Mouse (Mus musculus): ENCODE measurements around the gene Galnt10. TPM values are rescaled to one million over a fixed set of nuclear protein-coding genes. Genes with fewer than 3 reads are reported as not detected.

Gene Galnt10
- polyA plus RNA-seq, 1 experiment from 2014 or later: 13.0 TPM

DNA sequence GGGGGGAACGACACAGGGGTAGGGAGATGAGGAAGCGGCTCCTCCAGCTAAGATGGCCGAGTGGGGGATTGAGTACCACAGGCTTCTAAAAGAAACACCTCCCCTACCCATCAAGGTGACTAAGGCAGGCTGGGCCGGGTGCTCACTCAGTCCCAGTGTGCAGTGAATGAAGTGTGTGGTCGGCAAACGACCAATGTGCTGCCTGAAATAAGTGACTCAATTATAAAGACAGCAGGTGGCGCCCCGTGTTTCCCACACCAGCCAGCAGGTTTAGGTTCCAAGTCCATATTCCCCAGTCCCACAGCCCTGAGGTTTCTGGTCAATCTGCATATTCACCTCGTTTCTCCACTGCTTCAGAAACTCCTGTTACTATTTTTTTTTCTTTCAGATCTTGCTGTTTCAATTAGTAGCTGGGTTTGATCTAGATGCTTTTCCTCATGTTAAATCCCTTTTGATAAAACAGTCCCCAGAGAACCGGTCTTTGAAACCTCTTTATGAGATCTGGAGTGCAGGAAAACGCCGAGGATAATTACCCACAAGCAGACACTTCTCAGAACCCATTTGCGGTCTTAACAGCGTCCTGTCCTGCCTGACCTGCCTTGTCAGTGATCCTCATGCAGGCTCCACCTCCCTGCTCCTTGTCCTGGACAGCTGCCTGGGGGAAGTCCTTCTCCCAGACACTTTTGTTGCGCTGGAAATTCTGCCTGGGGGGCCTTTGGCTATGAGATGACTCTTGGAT lies 27.5 kb upstream of the Galnt10 start:
- Histone ChIP-seq H3K9ac (no peak overlapping the region), H3K4me3 (no peak overlapping the region), H3K27me3 (peaks cover 4% of the 10 kb centered on the region; the same call in 1 of the 2 replicates), H3K9me3 (no peaks in the 10 kb centered on the region), H3K4me1 (replicated peaks) (peaks cover 22% of the 10 kb centered on the region), H3K27ac (replicated peaks) (no peak overlapping the region), H3K4me2 (no peak overlapping the region), H3K36me3 (no peaks in the 10 kb centered on the region)
- ATAC-seq (ENCODE audit: low read depth): no peak
- WGBS: 32% methylated on average over 15 of the region's 15 CpGs

DNA sequence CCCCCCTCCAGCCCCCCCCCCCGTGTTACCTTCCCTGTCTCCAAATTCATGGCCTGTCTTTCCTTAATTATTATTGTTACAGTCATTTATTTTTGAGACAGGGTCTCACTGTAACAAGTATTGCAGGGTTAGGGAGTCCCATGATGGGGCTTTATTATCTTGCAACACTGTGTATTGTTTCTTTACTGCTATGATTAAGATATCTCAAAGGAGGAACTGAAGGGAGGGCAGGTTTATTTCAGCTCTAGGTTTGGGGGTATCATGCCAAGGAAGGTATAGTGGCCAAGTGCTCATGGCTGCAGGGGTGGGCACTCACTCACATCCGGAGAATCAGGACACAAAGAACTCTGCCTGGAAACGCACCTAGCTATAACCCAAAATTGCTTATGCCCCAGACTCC lies 23.8 kb upstream of the Galnt10 start:
- 71% methylated on average over 3 of the region's 3 CpGs for WGBS
- peaks cover 14% of the 10 kb centered on the region for H3K27me3 ChIP-seq
- H3K4me2 ChIP-seq: no peak overlapping the region
- no peak overlapping the region for H3K9ac ChIP-seq
- no peak overlapping the region for H3K4me3 ChIP-seq
- H3K27ac ChIP-seq (replicated peaks): no peak overlapping the region
- ATAC-seq (ENCODE audit: low read depth): no peak
- H3K36me3 ChIP-seq: no peaks in the 10 kb centered on the region
- no peaks in the 10 kb centered on the region for H3K9me3 ChIP-seq
- peaks cover 24% of the 10 kb centered on the region for H3K4me1 ChIP-seq (replicated peaks)

DNA sequence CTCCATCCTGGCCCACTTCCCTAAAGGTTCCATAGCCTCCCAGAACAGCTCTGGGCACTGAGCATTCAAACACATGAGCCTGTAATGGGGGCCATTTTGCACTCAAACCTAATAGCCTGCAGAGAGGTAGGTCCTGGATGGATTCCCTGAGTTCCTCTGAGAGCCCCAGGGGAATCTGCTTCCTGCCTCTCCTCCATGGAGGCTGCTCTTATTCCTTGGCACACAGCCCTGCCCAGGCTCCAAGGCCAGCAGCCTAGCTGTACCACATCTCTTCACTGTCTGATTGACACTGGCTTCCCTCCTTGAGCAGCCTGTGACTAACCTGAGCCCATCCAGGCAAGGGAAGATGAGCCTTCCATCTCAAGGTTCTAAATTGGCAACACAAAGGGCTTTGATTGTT lies 23.4 kb upstream of the Galnt10 start:
- no peak for ATAC-seq (ENCODE audit: low read depth)
- H3K9me3 ChIP-seq: no peaks in the 10 kb centered on the region
- H3K9ac ChIP-seq: no peak overlapping the region
- H3K36me3 ChIP-seq: no peaks in the 10 kb centered on the region
- peaks cover 18% of the 10 kb centered on the region for H3K27me3 ChIP-seq
- H3K4me1 ChIP-seq (replicated peaks): peaks cover 24% of the 10 kb centered on the region
- H3K4me2 ChIP-seq: no peak overlapping the region
- no peak overlapping the region for H3K4me3 ChIP-seq
- H3K27ac ChIP-seq (replicated peaks): no peak overlapping the region

DNA sequence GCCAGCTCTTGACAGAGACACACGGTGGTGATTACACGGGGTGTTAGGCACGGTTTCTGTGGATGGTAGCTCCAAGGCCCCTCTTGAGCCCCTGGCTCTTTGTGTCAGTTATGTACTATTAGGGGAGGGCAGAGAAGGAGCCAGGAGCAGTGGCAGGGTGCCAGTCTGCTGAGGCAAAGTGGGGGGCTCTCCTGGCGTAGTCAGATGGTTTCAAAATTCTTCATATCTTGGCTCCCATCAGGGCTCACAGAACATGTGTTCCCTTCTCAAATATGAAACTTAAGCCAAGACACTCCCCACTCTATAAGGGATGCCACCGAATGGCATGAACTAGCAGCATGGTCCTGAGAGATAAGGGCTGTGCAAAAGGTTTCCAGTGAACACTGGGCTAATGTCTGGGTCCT lies 20.8 kb upstream of the Galnt10 start:
- Histone ChIP-seq H3K4me1 (replicated peaks) (peaks cover 19% of the 10 kb centered on the region), H3K9me3 (no peaks in the 10 kb centered on the region), H3K27ac (replicated peaks) (no peak overlapping the region), H3K27me3 (peaks cover 19% of the 10 kb centered on the region), H3K4me2 (no peak overlapping the region), H3K36me3 (no peaks in the 10 kb centered on the region), H3K4me3 (no peak overlapping the region), H3K9ac (no peak overlapping the region)
- WGBS: 36% methylated on average over 5 of the region's 5 CpGs
- peak; percentile 62 for ATAC-seq (ENCODE audit: low read depth)

DNA sequence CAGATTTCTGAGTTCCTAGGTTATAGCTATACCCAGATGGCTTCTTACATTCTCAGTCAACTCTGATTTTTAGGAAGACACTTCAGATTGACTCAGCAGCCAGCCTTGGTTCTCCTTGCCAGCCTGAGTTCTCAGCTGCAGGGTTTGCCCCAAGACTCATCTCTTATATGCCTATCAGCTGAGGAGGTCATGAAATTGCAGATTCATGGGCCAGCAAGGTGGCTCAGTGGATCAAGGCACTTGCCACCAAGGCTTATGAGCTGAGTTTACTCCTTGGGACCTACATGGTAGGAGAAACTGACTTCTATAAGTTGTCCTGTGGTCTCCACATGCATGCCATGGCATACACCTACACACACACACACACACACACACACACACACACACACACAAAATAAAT lies 19.8 kb upstream of the Galnt10 start:
- Histone ChIP-seq H3K4me3 (no peak overlapping the region), H3K36me3 (no peaks in the 10 kb centered on the region), H3K9me3 (no peaks in the 10 kb centered on the region), H3K9ac (no peak overlapping the region), H3K4me2 (no peak overlapping the region), H3K27me3 (peaks cover 19% of the 10 kb centered on the region), H3K27ac (replicated peaks) (no peak overlapping the region), H3K4me1 (replicated peaks) (peaks cover 22% of the 10 kb centered on the region)
- ATAC-seq (ENCODE audit: low read depth): no peak

DNA sequence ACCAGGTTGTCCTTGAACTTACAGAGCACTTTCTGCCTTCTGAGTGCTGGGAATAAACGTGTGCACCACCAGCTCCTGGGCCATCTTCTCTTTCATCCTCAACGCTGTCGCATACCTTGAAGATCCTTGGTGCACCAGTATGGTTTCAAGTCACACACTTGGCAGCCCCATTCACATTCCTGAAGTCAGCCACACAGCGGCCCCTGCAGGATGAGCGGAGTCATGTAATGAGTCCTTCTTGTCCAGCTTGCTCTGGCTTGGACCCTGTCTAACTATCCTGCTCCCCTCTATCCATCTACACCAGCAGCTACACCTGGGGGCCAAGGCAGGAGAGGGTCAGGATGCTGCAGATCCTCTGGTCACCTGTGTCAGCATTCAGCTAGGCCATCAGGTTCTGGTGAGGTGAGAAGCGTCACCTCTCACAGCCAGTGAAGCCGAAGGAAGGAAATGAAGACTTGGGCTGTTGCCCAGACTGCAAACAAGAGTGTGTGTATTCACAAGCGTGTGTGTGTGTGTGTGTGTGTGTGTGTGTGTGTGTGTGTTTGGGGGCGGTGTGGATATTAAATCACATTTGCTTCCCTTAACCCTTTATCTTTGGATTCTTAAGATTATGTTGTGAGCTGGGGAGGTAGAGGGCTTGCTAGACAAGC lies 18.0 kb upstream of the Galnt10 start:
- H3K9ac ChIP-seq: no peak overlapping the region
- H3K27me3 ChIP-seq: peaks cover 19% of the 10 kb centered on the region
- no peak for ATAC-seq (ENCODE audit: low read depth)
- no peak overlapping the region for H3K27ac ChIP-seq (replicated peaks)
- WGBS: 64% methylated on average over 9 of the region's 9 CpGs
- no peak overlapping the region for H3K4me2 ChIP-seq
- H3K4me1 ChIP-seq (replicated peaks): peaks cover 26% of the 10 kb centered on the region
- no peaks in the 10 kb centered on the region for H3K36me3 ChIP-seq
- H3K9me3 ChIP-seq: no peaks in the 10 kb centered on the region
- H3K4me3 ChIP-seq: no peak overlapping the region

DNA sequence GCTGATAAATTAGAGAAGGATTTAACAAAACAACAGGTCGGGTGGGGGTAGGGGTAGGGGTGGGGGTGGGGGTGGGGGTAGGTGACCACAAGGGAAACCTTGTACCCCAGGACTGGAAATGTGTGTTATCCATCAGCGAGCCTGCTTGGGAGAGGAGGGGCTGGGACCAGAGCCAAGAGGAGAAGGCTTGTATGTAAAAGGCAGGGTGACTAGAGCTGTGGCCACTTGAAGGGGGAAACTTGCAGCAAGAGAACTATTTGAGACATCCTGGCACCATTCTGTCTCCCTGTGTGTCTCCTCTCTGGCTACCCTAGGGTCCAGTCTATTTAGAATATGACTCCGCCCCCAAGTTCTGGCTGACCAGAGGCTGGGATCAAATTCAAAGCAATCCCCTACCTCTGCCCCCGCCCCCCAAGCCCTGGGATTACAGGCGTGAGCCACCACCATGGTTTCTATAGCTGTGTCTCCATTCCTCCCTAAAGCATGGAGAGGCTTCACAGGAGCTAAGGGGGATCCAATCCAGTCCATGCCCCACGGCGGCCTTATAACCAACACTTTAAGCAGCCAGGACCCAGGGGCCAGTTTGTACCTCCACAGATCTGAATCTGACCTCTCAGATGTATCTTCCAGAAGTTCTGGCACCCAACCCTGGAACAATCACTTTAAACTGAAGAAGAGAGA lies 13.3 kb upstream of the Galnt10 start:
- Histone ChIP-seq H3K36me3 (no peaks in the 10 kb centered on the region), H3K4me1 (replicated peaks) (peaks cover 13% of the 10 kb centered on the region; the same call in 1 of the 2 replicates), H3K27ac (replicated peaks) (no peak overlapping the region), H3K4me3 (no peak overlapping the region), H3K4me2 (no peak overlapping the region), H3K9ac (no peak overlapping the region), H3K27me3 (0 out of 2 replicates have a peak, but pooled peaks cover 3% of the 10 kb centered on the region), H3K9me3 (no peaks in the 10 kb centered on the region)
- no peak for ATAC-seq (ENCODE audit: low read depth)
- WGBS: 75% methylated on average over 7 of the region's 7 CpGs

DNA sequence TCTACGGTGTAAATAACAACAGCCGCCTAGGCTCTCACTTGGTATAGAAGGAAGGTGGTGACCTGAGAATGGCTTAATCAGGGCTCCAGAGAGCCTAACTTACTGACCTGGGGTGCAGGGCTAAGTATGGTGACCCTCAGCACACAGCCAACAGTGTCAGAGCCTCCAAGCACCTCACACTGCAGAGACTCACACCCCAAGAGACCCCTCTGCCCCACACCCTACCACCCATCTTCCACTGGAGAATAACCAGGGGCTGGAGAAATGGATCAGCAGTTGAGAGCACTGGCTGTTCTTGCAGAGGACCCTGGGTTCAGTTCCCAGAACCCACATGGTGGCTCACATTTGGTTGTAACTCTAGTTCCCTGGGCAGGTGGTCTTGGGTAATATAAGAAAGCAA lies 12.2 kb upstream of the Galnt10 start:
- no peak overlapping the region for H3K4me3 ChIP-seq
- H3K27ac ChIP-seq (replicated peaks): no peak overlapping the region
- 94% methylated on average over 2 of the region's 2 CpGs for WGBS
- H3K4me1 ChIP-seq (replicated peaks): peaks cover 13% of the 10 kb centered on the region; the same call in 1 of the 2 replicates
- H3K9ac ChIP-seq: no peak overlapping the region
- H3K36me3 ChIP-seq: no peaks in the 10 kb centered on the region
- H3K9me3 ChIP-seq: no peaks in the 10 kb centered on the region
- no peak overlapping the region for H3K4me2 ChIP-seq
- no peak for ATAC-seq (ENCODE audit: low read depth)
- H3K27me3 ChIP-seq: 0 out of 2 replicates have a peak, but pooled peaks cover 3% of the 10 kb centered on the region

DNA sequence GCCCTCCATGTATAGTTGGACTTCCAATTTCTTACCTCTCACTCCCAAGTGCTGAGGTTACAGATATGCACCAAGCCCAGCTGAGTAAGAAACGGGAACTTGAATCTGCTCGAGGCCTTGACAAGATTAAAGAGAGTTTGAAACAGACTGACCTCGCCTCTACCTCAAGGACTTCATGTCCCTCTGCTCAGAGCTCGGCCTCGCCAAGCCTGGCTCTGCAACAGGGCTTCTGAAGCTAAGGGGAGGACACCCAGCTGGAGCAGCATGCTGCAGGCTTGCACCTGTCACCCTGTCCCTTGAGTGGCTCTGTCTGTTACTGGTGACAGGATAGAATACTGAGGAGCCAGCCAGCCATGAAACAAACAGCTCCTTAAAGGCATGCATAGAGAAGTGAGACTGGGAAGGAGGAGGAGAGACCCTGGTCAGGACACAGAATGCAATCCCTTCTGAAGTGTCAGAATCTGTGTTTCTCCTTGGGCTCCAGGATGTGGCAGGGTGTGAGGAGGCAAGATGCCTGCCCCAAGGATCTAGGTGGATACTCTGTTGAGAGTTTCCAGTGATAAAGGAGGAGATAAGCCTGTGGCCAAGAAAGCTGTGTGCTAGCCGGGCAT lies 11.2 kb upstream of the Galnt10 start:
- peaks cover 11% of the 10 kb centered on the region; the same call in 1 of the 2 replicates for H3K4me1 ChIP-seq (replicated peaks)
- 0 out of 2 replicates have a peak, but pooled peaks cover 3% of the 10 kb centered on the region for H3K27me3 ChIP-seq
- H3K4me2 ChIP-seq: no peak overlapping the region
- no peak overlapping the region for H3K9ac ChIP-seq
- H3K9me3 ChIP-seq: no peaks in the 10 kb centered on the region
- ATAC-seq (ENCODE audit: low read depth): no peak
- 81% methylated on average over 6 of the region's 6 CpGs for WGBS
- no peaks in the 10 kb centered on the region for H3K36me3 ChIP-seq
- H3K27ac ChIP-seq (replicated peaks): no peak overlapping the region
- H3K4me3 ChIP-seq: no peak overlapping the region

DNA sequence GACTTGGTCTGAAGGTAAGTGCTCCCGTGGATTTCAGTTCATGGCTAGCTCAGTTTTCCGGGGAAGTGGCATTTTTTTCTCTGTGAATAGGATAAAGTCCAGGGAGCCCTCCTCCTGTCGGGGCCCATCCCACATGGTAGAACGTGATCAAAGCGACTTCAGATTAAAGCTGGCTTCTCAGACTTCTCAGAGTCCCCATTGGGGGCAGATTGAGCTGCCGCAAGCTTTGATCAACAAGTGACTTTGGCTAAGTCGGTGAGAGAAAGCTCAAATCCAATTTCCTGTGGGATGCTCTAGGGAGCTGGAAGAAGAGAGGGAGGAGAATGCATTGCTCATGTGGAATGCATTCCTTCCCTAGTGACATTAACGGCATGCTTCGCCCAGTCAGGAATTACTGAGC lies 10.1 kb upstream of the Galnt10 start:
- no peak overlapping the region for H3K4me2 ChIP-seq
- ATAC-seq (ENCODE audit: low read depth): no peak

DNA sequence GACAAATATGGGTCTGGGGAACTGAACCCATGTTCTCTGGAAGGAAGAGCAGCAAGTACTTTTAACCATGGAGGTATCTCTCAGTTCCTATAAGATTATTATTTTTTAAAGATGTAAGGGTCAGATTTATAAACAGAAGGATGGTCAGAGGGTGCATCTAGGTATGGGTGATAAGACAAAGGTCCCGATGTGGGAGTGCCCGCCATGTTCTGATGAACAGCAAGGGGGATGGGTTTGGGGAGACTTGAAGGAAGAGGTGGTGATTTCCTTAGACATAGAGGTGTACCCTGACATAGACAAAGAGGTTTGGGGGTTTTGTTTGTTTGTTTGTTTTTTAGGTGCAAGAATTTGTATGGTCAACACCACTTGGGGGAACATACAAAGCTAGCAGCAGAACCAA lies 1.6 kb upstream of the Galnt10 start:
- H3K9ac ChIP-seq: no peak overlapping the region
- H3K27me3 ChIP-seq: peaks cover 2% of the 10 kb centered on the region; the same call in 1 of the 2 replicates
- H3K36me3 ChIP-seq: no peaks in the 10 kb centered on the region
- peaks cover 41% of the 10 kb centered on the region for H3K4me1 ChIP-seq (replicated peaks)
- no peak for ATAC-seq (ENCODE audit: low read depth)
- no peaks in the 10 kb centered on the region for H3K9me3 ChIP-seq
- WGBS: 63% methylated on average over 2 of the region's 2 CpGs
- H3K4me2 ChIP-seq: peak overlapping the region; percentile 99
- H3K27ac ChIP-seq (replicated peaks): no peak overlapping the region
- H3K4me3 ChIP-seq: peak overlapping the region; percentile 76; the same call in 1 of the 2 replicates

More for the DNA sequence above, 10.1 kb upstream of the Galnt10 start:
- Histone ChIP-seq H3K4me3 (no peak overlapping the region), H3K27ac (replicated peaks) (no peak overlapping the region), H3K36me3 (no peaks in the 10 kb centered on the region), H3K9ac (no peak overlapping the region), H3K9me3 (no peaks in the 10 kb centered on the region), H3K4me1 (replicated peaks) (peaks cover 4% of the 10 kb centered on the region; the same call in 1 of the 2 replicates), H3K27me3 (0 out of 2 replicates have a peak, but pooled peaks cover 3% of the 10 kb centered on the region)
- WGBS: 50% methylated on average over 9 of the region's 9 CpGs
